Mouse (Mus musculus) regulatory T cell (primary cell): ENCODE measurements around the gene Galnt10.

Source experiments
- in situ Hi-C: fragments of 300-600 bp; cut with MboI, MseI; formaldehyde crosslinking; loops from one replicate; pipeline ENCODE4 v1.15.1; 2025; ENCODE audit warnings: high pct_unique_total_duplicates

Galnt10 gene

GRCm38 (mm10) chr11:57718081-57718480 is 72.8 kb downstream of the Galnt10 start:
- in situ Hi-C loops: no loop called here

GRCm38 (mm10) chr11:57719631-57720030 is 74.4 kb downstream of the Galnt10 start:
- in situ Hi-C loops: no loop called here

DNA sequence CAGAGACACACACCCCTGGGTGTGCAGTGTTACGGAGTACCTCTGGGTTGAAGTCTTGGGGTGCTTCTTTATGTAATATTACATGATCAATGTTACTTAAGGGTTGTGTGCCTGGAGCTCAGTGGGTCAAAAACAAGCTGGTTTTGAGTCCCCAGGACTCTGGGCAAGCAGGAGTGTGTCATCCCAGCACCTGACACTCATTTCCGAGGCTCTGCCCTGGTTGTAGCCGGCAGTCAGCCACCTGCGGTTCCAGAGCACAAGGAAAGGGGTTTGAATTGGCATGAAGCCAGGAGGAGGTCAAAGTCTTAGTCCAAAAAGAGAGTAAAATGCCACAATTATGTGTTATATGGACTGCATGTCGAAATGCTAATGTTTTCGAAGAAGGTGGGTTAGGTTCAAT is 74.8 kb downstream of the Galnt10 start:
- in situ Hi-C loops: no loop called here

GRCm38 (mm10) chr11:57724791-57725463 is 79.7 kb downstream of the Galnt10 start:
- in situ Hi-C loops: no loop called here

DNA sequence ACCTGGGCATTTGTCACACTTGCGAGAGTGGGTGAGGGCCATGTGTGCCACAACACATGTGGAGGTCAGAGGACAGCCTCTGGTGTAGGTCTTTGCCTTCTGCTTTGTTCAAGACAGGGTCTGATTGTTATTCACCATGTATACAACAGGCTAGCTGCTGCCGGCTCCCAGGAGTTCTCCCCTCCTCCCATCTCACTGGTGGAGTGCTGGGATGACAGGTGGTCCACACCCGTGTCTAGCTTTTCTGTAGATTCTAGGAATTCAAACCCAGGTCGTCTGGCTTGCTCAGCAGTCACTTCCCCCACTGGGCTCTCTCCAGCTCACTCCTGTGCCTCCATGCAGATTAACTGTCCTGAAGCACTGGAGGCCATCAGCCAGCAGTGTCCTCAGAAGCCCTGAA is 80.7 kb downstream of the Galnt10 start:
- in situ Hi-C loops: no loop called here

DNA sequence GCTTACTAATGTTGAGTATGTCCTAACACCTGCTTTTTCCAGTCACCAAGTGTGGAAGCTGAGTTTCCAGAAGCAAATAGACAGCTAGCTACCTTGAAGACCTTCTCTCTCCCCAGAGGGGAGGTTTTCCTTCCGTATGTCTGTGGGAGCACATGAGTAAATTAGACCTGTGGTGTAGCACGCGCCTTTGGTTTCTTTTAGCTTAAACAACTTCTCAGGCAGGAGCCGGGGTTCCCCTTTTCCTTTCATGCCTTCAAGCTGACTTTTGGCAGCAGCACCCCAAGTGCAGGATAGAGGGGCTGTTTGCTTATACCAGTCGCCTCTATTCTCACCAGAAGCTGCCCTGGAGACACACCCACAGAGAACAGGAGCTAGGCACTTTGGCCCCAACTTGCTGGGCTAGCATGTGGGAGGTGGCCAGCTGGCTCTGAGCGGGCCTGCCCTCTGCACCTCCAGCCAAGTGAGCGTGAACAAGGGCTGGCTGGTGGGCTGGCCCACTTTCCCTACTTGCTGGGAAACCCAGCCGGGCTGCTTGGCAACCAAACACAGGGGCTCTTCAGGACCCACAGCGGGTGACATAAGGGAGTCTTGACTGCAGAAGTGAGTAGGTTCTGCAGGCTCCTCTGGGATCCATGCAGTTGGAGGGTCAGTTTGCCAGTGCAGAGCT is 82.2 kb downstream of the Galnt10 start:
- in situ Hi-C loops: no loop called here

- in situ Hi-C loops: no loop called here
These were observed 87.4 kb downstream of the Galnt10 start for GRCm38 (mm10) chr11:57732410-57733281.

- in situ Hi-C loops: no loop called here
These were observed 102.2 kb downstream of the Galnt10 start for GRCm38 (mm10) chr11:57747294-57748080.

GRCm38 (mm10) chr11:57753538-57754203 is 108.4 kb downstream of the Galnt10 start:
- in situ Hi-C loops: loop anchor here (25.0 kb wide), 1 partner anchor 1641 kb away; no protein-coding TSS in a partner anchor

- in situ Hi-C loops: loop anchor here (25.0 kb wide), 1 partner anchor 1646 kb away; no protein-coding TSS in a partner anchor
These were observed 113.4 kb downstream of the Galnt10 start for GRCm38 (mm10) chr11:57758621-57759020.

GRCm38 (mm10) chr11:57760509-57761058 is 115.3 kb downstream of the Galnt10 start:
- in situ Hi-C loops: loop anchor here (25.0 kb wide), 1 partner anchor 1648 kb away; no protein-coding TSS in a partner anchor

- in situ Hi-C loops: loop anchor here (25.0 kb wide), 1 partner anchor 1649 kb away; no protein-coding TSS in a partner anchor
These were observed 116.1 kb downstream of the Galnt10 start for GRCm38 (mm10) chr11:57761347-57761746.

DNA sequence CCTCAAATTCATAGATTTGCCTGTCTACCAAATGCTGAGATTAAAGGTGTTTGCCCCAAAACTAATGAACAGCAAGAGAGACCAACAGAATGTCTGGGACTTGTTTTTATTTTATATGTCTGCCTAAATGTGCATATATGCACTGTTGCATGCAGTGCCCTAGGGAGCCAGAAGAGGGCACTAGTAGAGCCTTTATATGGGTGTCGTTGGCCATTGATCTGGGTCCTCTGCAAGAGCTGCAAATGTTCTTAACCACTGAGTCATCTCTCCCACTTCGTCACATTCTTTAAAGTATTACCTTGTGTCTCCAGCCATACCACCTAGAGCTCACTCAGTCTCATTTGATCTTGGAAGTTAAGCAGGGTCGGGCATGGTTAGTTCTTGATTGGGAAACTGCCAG is 118.9 kb downstream of the Galnt10 start:
- in situ Hi-C loops: loop anchor here (25.0 kb wide), 1 partner anchor 1652 kb away; no protein-coding TSS in a partner anchor

GRCm38 (mm10) chr11:57766617-57767016 is 121.4 kb downstream of the Galnt10 start:
- in situ Hi-C loops: loop anchor here (5.0 to 25.0 kb wide), 2 partner anchors 219 to 1654 kb away; no protein-coding TSS in a partner anchor

DNA sequence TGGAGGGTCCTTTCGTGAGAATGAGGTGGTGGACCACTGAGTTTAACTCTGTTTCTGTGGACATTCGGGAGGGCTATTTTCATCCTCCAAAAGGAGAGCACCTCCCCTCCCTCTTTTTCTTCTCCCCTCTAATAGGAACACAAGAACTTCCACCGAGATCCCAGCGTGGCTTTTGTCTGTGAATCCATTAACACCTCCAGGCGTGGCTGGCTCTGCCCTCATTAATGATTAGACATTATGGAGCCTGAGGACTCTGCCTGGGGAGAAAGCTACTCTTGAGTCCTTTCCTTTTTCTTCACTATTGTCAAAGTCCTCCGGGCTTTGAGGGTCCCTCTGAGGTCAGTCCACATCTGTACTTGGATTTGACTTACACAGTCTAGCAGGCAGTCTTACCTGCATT is 121.9 kb downstream of the Galnt10 start:
- in situ Hi-C loops: loop anchor here (5.0 to 25.0 kb wide), 2 partner anchors 220 to 1655 kb away; no protein-coding TSS in a partner anchor

- in situ Hi-C loops: loop anchor here (25.0 kb wide), 1 partner anchor 1658 kb away; no protein-coding TSS in a partner anchor
These were observed 125.5 kb downstream of the Galnt10 start for GRCm38 (mm10) chr11:57770776-57771175.

- in situ Hi-C loops: loop anchor here (25.0 kb wide), 1 partner anchor 1659 kb away; no protein-coding TSS in a partner anchor
These were observed 126.4 kb downstream of the Galnt10 start for GRCm38 (mm10) chr11:57771676-57772075.

DNA sequence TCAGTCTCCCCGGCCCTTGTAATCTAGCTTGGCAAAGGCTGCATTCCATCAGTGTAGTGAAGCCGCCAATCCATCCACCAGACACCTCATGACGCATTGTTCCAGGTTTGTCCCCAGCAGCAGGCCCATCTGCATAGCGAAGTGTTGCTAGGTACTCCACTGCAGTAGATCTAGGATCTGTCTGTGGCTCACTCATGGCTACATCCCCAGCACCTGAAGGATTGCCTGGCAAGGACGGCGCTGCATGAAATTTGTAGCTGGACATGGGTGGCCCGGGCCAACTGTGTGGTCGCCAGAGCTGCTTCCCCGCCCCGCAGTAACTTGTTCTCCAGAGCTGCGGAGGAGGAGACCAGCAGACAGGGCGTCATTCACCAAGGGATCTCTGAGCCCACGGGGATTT is 128.2 kb downstream of the Galnt10 start:
- in situ Hi-C loops: loop anchor here (25.0 kb wide), 1 partner anchor 1661 kb away; no protein-coding TSS in a partner anchor

GRCm38 (mm10) chr11:57773936-57774335 is 128.7 kb downstream of the Galnt10 start:
- in situ Hi-C loops: loop anchor here (25.0 kb wide), 1 partner anchor 1662 kb away; no protein-coding TSS in a partner anchor

GRCm38 (mm10) chr11:57775868-57776267 is 130.6 kb downstream of the Galnt10 start:
- in situ Hi-C loops: no loop called here
